Mouse (Mus musculus): ENCODE measurements around the gene Tnks2. TPM values are rescaled to one million over a fixed set of nuclear protein-coding genes. Genes with fewer than 3 reads are reported as not detected.

Tnks2 gene
- polyA plus RNA-seq, 1 experiment from 2014 or later = 80.1 TPM

- H3K4me2 ChIP-seq (ENCODE audit: low read depth, severe bottlenecking) = no peak overlapping the region
- no peak overlapping the region for H3K9ac ChIP-seq (ENCODE audit: low read length)
- 81% methylated on average over 7 of the region's 7 CpGs for WGBS
- no peaks in the 10 kb centered on the region for H3K36me3 ChIP-seq (ENCODE audit: control insufficient read depth, insufficient read depth, low read length)
- H3K4me3 ChIP-seq (ENCODE audit: low read depth, low read length) = no peak overlapping the region
- H3K4me1 ChIP-seq (ENCODE audit: control insufficient read depth, insufficient read depth, low read length) = no peaks in the 10 kb centered on the region
- H3K27ac ChIP-seq (replicated peaks; ENCODE audit: low read depth, low read length) = no peak overlapping the region
- no peaks in the 10 kb centered on the region for H3K9me3 ChIP-seq (ENCODE audit: control insufficient read depth, low read length)
- no peak for ATAC-seq (ENCODE audit: insufficient number of reproducible peaks, low FRiP score, low TSS enrichment, low read depth)
- no peaks in the 10 kb centered on the region for H3K27me3 ChIP-seq (ENCODE audit: control insufficient read depth, insufficient read depth, low read length)
- no peak for DNase-seq (ENCODE audit: low spot score)
Observed at GRCm38 (mm10) chr19:36913064-36913463, 79.0 kb downstream of the Tnks2 start.

DNA sequence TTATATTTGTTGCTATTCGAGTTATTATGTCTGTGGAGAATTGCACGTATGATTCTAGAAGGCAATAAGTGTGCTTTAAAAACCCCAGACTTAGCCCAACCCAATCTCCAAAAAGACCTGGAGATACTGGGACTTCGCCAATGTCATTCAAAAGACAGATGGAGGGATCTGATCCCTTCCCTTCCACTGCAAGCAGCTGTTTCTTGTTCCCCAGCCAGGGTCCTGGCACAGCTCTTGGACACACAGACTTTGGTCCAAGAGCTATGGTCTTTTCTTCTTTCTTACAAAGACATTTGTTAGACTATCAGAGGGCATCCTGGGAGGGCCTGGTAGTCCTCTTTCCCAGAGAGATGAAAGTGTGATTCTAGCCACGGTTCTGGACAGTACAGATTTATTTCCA lies 82.2 kb downstream of the Tnks2 start:
- DNase-seq (ENCODE audit: low spot score) = no peak
- Histone ChIP-seq H3K36me3 (ENCODE audit: control insufficient read depth, insufficient read depth, low read length) (no peaks in the 10 kb centered on the region), H3K4me1 (ENCODE audit: control insufficient read depth, insufficient read depth, low read length) (no peaks in the 10 kb centered on the region), H3K4me3 (ENCODE audit: low read depth, low read length) (no peak overlapping the region), H3K9me3 (ENCODE audit: control insufficient read depth, low read length) (no peaks in the 10 kb centered on the region), H3K27me3 (ENCODE audit: control insufficient read depth, insufficient read depth, low read length) (no peaks in the 10 kb centered on the region), H3K9ac (ENCODE audit: low read length) (no peak overlapping the region), H3K4me2 (ENCODE audit: low read depth, severe bottlenecking) (no peak overlapping the region), H3K27ac (replicated peaks; ENCODE audit: low read depth, low read length) (no peak overlapping the region)
- ATAC-seq (ENCODE audit: insufficient number of reproducible peaks, low FRiP score, low TSS enrichment, low read depth) = no peak
- 86% methylated on average over 4 of the region's 4 CpGs for WGBS

- no peaks in the 10 kb centered on the region for H3K4me1 ChIP-seq (ENCODE audit: control insufficient read depth, insufficient read depth, low read length)
- ATAC-seq (ENCODE audit: insufficient number of reproducible peaks, low FRiP score, low TSS enrichment, low read depth) = no peak
- WGBS = 88% methylated on average over 1 of the region's 1 CpGs
- no peak overlapping the region for H3K4me3 ChIP-seq (ENCODE audit: low read depth, low read length)
- no peaks in the 10 kb centered on the region for H3K36me3 ChIP-seq (ENCODE audit: control insufficient read depth, insufficient read depth, low read length)
- no peak overlapping the region for H3K9ac ChIP-seq (ENCODE audit: low read length)
- H3K27ac ChIP-seq (replicated peaks; ENCODE audit: low read depth, low read length) = no peak overlapping the region
- no peak overlapping the region for H3K4me2 ChIP-seq (ENCODE audit: low read depth, severe bottlenecking)
- H3K27me3 ChIP-seq (ENCODE audit: control insufficient read depth, insufficient read depth, low read length) = no peaks in the 10 kb centered on the region
- no peaks in the 10 kb centered on the region for H3K9me3 ChIP-seq (ENCODE audit: control insufficient read depth, low read length)
- DNase-seq (ENCODE audit: low spot score) = no peak
Observed at GRCm38 (mm10) chr19:36916876-36917389, 82.9 kb downstream of the Tnks2 start.

GRCm38 (mm10) chr19:36918441-36919301 lies 84.6 kb downstream of the Tnks2 start:
- H3K9me3 ChIP-seq (ENCODE audit: control insufficient read depth, low read length) = no peaks in the 10 kb centered on the region
- H3K36me3 ChIP-seq (ENCODE audit: control insufficient read depth, insufficient read depth, low read length) = no peaks in the 10 kb centered on the region
- peak overlapping the region; percentile 73 for H3K4me2 ChIP-seq (ENCODE audit: low read depth, severe bottlenecking)
- DNase-seq (ENCODE audit: low spot score) (peak; percentile 87), ATAC-seq (ENCODE audit: insufficient number of reproducible peaks, low FRiP score, low TSS enrichment, low read depth) (peak; percentile 87)
- no peaks in the 10 kb centered on the region for H3K4me1 ChIP-seq (ENCODE audit: control insufficient read depth, insufficient read depth, low read length)
- WGBS = under 1% methylated on average over 82 of the region's 85 CpGs
- peak overlapping the region; percentile 87 for H3K4me3 ChIP-seq (ENCODE audit: low read depth, low read length)
- H3K9ac ChIP-seq (ENCODE audit: low read length) = peak overlapping the region; percentile 90
- H3K27me3 ChIP-seq (ENCODE audit: control insufficient read depth, insufficient read depth, low read length) = no peaks in the 10 kb centered on the region
- H3K27ac ChIP-seq (replicated peaks; ENCODE audit: low read depth, low read length) = peak overlapping the region; percentile 80

GRCm38 (mm10) chr19:36919466-36919865 lies 85.4 kb downstream of the Tnks2 start, which contains the start of gene Fgfbp3:
Fgfbp3 (minus strand) TSS chr19:36919615.
- peak within 1 kb of the TSS; percentile 80 for H3K27ac ChIP-seq (replicated peaks; ENCODE audit: low read depth, low read length)
- WGBS = 12% methylated on average over 12 of the region's 12 CpGs
- H3K9me3 ChIP-seq (ENCODE audit: control insufficient read depth, low read length) = no peaks in the 10 kb centered on the region
- peak within 1 kb of the TSS; percentile 87 for H3K4me3 ChIP-seq (ENCODE audit: low read depth, low read length)
- peak within 1 kb of the TSS; percentile 73 for H3K4me2 ChIP-seq (ENCODE audit: low read depth, severe bottlenecking)
- 0 out of 2 replicates have a peak, but pooled peaks have one; percentile 4 for ATAC-seq (ENCODE audit: insufficient number of reproducible peaks, low FRiP score, low TSS enrichment, low read depth)
- H3K4me1 ChIP-seq (ENCODE audit: control insufficient read depth, insufficient read depth, low read length) = no peaks in the 10 kb centered on the region
- H3K27me3 ChIP-seq (ENCODE audit: control insufficient read depth, insufficient read depth, low read length) = no peaks in the 10 kb centered on the region
- DNase-seq (ENCODE audit: low spot score) = no peak
- H3K36me3 ChIP-seq (ENCODE audit: control insufficient read depth, insufficient read depth, low read length) = no peaks in the 10 kb centered on the region
- peak within 1 kb of the TSS; percentile 90 for H3K9ac ChIP-seq (ENCODE audit: low read length)

DNA sequence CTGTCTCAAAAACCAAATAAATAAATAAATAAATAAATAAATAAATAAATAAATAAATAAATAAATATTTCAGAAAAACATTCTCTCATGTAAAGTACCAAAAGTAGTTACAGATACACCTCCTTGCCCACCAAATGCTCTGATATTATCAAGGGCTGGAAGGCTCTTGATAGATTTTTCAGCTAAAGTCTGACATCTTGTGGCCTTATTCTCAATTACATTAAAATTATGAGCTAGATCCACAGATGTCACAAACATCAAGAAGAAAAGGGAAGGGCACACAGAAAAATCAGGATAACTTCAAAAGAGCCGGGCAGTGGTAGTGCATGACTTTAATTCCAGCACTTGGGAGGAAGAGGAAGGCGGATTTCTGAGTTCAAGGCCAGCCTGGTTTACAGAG lies 88.0 kb downstream of the Tnks2 start:
- ATAC-seq (ENCODE audit: insufficient number of reproducible peaks, low FRiP score, low TSS enrichment, low read depth) (no peak), DNase-seq (ENCODE audit: low spot score) (no peak)
- Histone ChIP-seq H3K4me3 (ENCODE audit: low read depth, low read length) (no peak overlapping the region), H3K4me1 (ENCODE audit: control insufficient read depth, insufficient read depth, low read length) (no peaks in the 10 kb centered on the region), H3K4me2 (ENCODE audit: low read depth, severe bottlenecking) (no peak overlapping the region), H3K9ac (ENCODE audit: low read length) (no peak overlapping the region), H3K9me3 (ENCODE audit: control insufficient read depth, low read length) (no peaks in the 10 kb centered on the region), H3K36me3 (ENCODE audit: control insufficient read depth, insufficient read depth, low read length) (no peaks in the 10 kb centered on the region), H3K27ac (replicated peaks; ENCODE audit: low read depth, low read length) (no peak overlapping the region), H3K27me3 (ENCODE audit: control insufficient read depth, insufficient read depth, low read length) (no peaks in the 10 kb centered on the region)
- 47% methylated on average over 2 of the region's 2 CpGs for WGBS

DNA sequence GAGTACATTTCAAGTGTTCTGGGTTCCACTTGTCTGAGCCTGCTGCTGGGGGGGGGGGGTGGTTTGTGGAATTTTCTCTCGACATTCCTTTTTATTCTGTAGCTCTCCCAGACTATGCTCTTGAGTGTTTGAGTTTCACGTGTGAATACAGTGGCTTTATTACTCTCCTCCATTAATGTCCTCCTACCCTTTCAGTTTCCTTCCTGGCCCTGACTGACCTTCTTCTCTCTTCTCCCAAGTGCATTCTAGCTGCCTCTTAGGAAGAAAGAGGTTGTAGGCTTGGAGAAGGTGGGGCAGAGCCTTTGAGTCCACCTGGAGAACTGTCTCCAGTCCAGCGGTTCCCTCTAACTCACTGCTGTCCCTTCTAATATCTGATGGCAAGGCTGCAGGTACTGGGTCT lies 88.9 kb downstream of the Tnks2 start:
- no peak overlapping the region for H3K4me2 ChIP-seq (ENCODE audit: low read depth, severe bottlenecking)
- no peak overlapping the region for H3K9ac ChIP-seq (ENCODE audit: low read length)
- H3K27me3 ChIP-seq (ENCODE audit: control insufficient read depth, insufficient read depth, low read length) = no peaks in the 10 kb centered on the region
- no peak overlapping the region for H3K27ac ChIP-seq (replicated peaks; ENCODE audit: low read depth, low read length)
- 64% methylated on average over 3 of the region's 3 CpGs for WGBS
- no peaks in the 10 kb centered on the region for H3K9me3 ChIP-seq (ENCODE audit: control insufficient read depth, low read length)
- H3K4me1 ChIP-seq (ENCODE audit: control insufficient read depth, insufficient read depth, low read length) = 0 out of 2 replicates have a peak, but pooled peaks cover 5% of the 10 kb centered on the region
- no peaks in the 10 kb centered on the region for H3K36me3 ChIP-seq (ENCODE audit: control insufficient read depth, insufficient read depth, low read length)
- DNase-seq (ENCODE audit: low spot score) = no peak
- ATAC-seq (ENCODE audit: insufficient number of reproducible peaks, low FRiP score, low TSS enrichment, low read depth) = no peak
- no peak overlapping the region for H3K4me3 ChIP-seq (ENCODE audit: low read depth, low read length)

DNA sequence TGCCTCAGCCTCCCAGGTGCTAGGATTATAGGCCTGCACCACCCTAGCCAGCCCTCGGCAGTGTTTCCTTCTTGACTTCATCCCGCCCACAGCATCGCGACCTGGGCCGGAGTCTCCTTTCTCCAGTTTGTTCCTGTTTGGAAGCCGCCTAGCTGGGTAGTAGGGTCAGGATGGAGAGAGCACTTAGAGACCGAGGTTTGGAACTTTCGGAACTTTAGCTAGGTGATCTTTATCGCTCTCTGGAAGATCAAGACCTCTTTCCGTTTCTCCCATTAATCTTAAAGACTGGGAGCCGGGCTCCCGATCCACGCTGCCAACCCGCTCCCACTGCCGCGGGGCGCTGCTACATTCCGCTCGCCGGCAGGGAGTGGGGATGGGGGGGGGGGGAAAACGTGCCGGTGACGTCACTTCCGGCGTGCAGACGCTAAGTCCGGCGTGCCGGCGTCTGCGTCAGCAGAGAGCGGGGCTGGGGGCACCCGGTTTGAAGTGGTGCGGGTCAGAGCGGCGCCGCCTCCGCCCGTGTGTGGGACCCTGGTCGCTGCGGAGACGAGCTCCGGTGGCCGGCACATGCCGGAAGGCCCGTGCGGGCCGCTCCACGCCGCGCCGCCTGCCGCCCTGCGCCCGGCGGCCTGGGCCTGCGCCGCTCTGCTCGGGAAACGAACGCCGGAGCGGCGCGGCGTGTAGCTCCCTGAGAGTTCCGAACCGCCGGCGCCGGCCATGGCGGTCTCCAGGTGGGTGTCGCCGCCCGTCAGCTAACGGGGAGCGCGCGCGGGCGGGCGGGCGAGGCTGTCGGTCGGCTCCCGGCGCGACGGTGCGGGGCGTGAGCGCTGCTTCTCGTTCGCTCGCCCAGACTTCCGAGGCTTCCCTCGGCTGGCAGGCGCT lies 91.9 kb downstream of the Tnks2 start, which contains the start of gene Btaf1:
Gene Btaf1 (plus strand): TSS at position 409 of the 882 bp plus-strand sequence.
- under 1% methylated on average over 96 of the region's 98 CpGs for WGBS
- H3K4me2 ChIP-seq (ENCODE audit: low read depth, severe bottlenecking) = peak within 1 kb of the TSS; percentile 74

More for the DNA sequence above, 91.9 kb downstream of the Tnks2 start, which contains the start of gene Btaf1:
- peak within 1 kb of the TSS; percentile 83 for H3K4me3 ChIP-seq (ENCODE audit: low read depth, low read length)
- DNase-seq (ENCODE audit: low spot score) (peak; percentile 92), ATAC-seq (ENCODE audit: insufficient number of reproducible peaks, low FRiP score, low TSS enrichment, low read depth) (peak; percentile 94)
- H3K9me3 ChIP-seq (ENCODE audit: control insufficient read depth, low read length) = no peaks in the 10 kb centered on the region
- H3K27ac ChIP-seq (replicated peaks; ENCODE audit: low read depth, low read length) = peak within 1 kb of the TSS; percentile 84
- H3K9ac ChIP-seq (ENCODE audit: low read length) = peak within 1 kb of the TSS; percentile 91
- H3K36me3 ChIP-seq (ENCODE audit: control insufficient read depth, insufficient read depth, low read length) = no peaks in the 10 kb centered on the region
- H3K4me1 ChIP-seq (ENCODE audit: control insufficient read depth, insufficient read depth, low read length) = 0 out of 2 replicates have a peak, but pooled peaks cover 5% of the 10 kb centered on the region
- H3K27me3 ChIP-seq (ENCODE audit: control insufficient read depth, insufficient read depth, low read length) = no peaks in the 10 kb centered on the region

Data from limb, embryonic 11.5 days (tissue).